Mouse (Mus musculus) midbrain, embryonic 10.5 days (tissue): ENCODE results near the gene C130032M10Rik. TPM values are rescaled to one million over a fixed set of nuclear protein-coding genes. Genes with fewer than 3 reads are reported as not detected.
"Not testable (repeated sequence)": the region's sequence is repeated elsewhere in the genome, so short reads cannot be mapped to it uniquely, and the experiment has no call there.

ENCODE experiments used
- DNase-seq: peaks from one replicate; pipeline ENCODE4 v3.0.0-alpha.2; 2017; ENCODE audit warnings: low spot score
- H3K27ac ChIP-seq: fragments of 300-500 bp; sonication (generic); replicated peaks from 2 replicates; pipeline ENCODE4 v1.5.1; 2016; ENCODE audit warnings: mild to moderate bottlenecking
- H3K27me3 ChIP-seq: fragments of 300-500 bp; sonication (generic); 2 replicates; pipeline ENCODE4 v1.6.1; 2016; ENCODE audit warnings: low read depth, mild to moderate bottlenecking; ENCODE audit not compliant: poor library complexity, severe bottlenecking
- H3K36me3 ChIP-seq: fragments of 300-500 bp; sonication (generic); 2 replicates; pipeline ENCODE4 v1.6.1; 2016; ENCODE audit warnings: mild to moderate bottlenecking, moderate library complexity
- H3K4me1 ChIP-seq: fragments of 300-500 bp; sonication (generic); 2 replicates; pipeline ENCODE4 v1.6.1; 2016
- H3K4me3 ChIP-seq: fragments of 300-500 bp; sonication (generic); 2 replicates; pipeline ENCODE4 v1.5.1; 2016; ENCODE audit warnings: mild to moderate bottlenecking, moderate library complexity
- H3K9me3 ChIP-seq: fragments of 300-500 bp; sonication (generic); replicated peaks from 2 replicates; pipeline ENCODE4 v1.6.1; 2016; ENCODE audit warnings: mild to moderate bottlenecking
- WGBS: fragments of 180-500 bp; shearing (Covaris S2); methylation state at CpG from one replicate; pipeline ENCODE4 v1.1.7; 2016; 5-methylcytosine and 5-hydroxymethylcytosine counted together
- polyA plus RNA-seq: library from polyadenylated mRNA; unstranded; fragments of >200 nt; fragmentation: Nextera tagmentation; extraction: Ambion mirVana; gene quantifications from 2 replicates; pipeline ENCODE4 v1.2.1, GENCODE M21; 2016

Gene C130032M10Rik
- polyA plus RNA-seq, 1 experiment from 2014 or later = 0.98 TPM

GRCm38 (mm10) chr9:114501111-114501510 lies 14.4 kb upstream of the C130032M10Rik start:
- H3K4me1 ChIP-seq = peaks cover 3% of the 10 kb centered on the region; the same call in 1 of the 2 replicates
- H3K4me3 ChIP-seq = no peak overlapping the region
- H3K9me3 ChIP-seq = no peaks in the 10 kb centered on the region
- WGBS = 95% methylated on average over 7 of the region's 7 CpGs
- no peaks in the 10 kb centered on the region for H3K27me3 ChIP-seq
- peaks cover 12% of the 10 kb centered on the region for H3K36me3 ChIP-seq
- no peak overlapping the region for H3K27ac ChIP-seq
- no peak for DNase-seq

GRCm38 (mm10) chr9:114501913-114502312 lies 13.6 kb upstream of the C130032M10Rik start:
- no peaks in the 10 kb centered on the region for H3K9me3 ChIP-seq
- WGBS = 97% methylated on average over 11 of the region's 11 CpGs
- H3K4me3 ChIP-seq = no peak overlapping the region
- no peak for DNase-seq
- peaks cover 3% of the 10 kb centered on the region; the same call in 1 of the 2 replicates for H3K4me1 ChIP-seq
- H3K27me3 ChIP-seq = no peaks in the 10 kb centered on the region
- H3K36me3 ChIP-seq = peaks cover 20% of the 10 kb centered on the region
- no peak overlapping the region for H3K27ac ChIP-seq

- DNase-seq = no peak
- 70% methylated on average over 15 of the region's 15 CpGs for WGBS
- Histone ChIP-seq H3K4me1 (peaks cover 3% of the 10 kb centered on the region; the same call in 1 of the 2 replicates), H3K27me3 (no peaks in the 10 kb centered on the region), H3K36me3 (peaks cover 30% of the 10 kb centered on the region), H3K4me3 (no peak overlapping the region), H3K27ac (no peak overlapping the region), H3K9me3 (0 out of 2 replicates have a peak, but pooled peaks cover 2% of the 10 kb centered on the region)
Measured at GRCm38 (mm10) chr9:114502711-114503427, 12.6 kb upstream of the C130032M10Rik start.

- Histone ChIP-seq H3K27me3 (no peaks in the 10 kb centered on the region), H3K4me3 (no peak within 1 kb of the TSS), H3K36me3 (peaks cover 49% of the 10 kb centered on the region), H3K27ac (no peak within 1 kb of the TSS), H3K4me1 (no peaks in the 10 kb centered on the region), H3K9me3 (peaks cover 16% of the 10 kb centered on the region)
- DNase-seq = no peak
- WGBS = 92% methylated on average over 9 of the region's 9 CpGs
Measured at GRCm38 (mm10) chr9:114504816-114505215, 10.7 kb upstream of the C130032M10Rik start, which contains the start of gene Ccr4. Gene Ccr4 (minus strand): TSS chr9:114504916.

GRCm38 (mm10) chr9:114506564-114506963 lies 8.9 kb upstream of the C130032M10Rik start:
- H3K36me3 ChIP-seq = peaks cover 67% of the 10 kb centered on the region
- peaks cover 28% of the 10 kb centered on the region for H3K9me3 ChIP-seq
- H3K4me3 ChIP-seq = no peak overlapping the region
- H3K27ac ChIP-seq = no peak overlapping the region; the same call in 1 of the 2 replicates
- H3K27me3 ChIP-seq = no peaks in the 10 kb centered on the region
- WGBS = 89% methylated on average over 4 of the region's 4 CpGs
- DNase-seq = no peak
- no peaks in the 10 kb centered on the region for H3K4me1 ChIP-seq

GRCm38 (mm10) chr9:114507421-114507820 lies 8.1 kb upstream of the C130032M10Rik start:
- WGBS = 93% methylated on average over 9 of the region's 9 CpGs
- Histone ChIP-seq H3K27me3 (no peaks in the 10 kb centered on the region), H3K4me1 (no peaks in the 10 kb centered on the region), H3K36me3 (peaks cover 75% of the 10 kb centered on the region), H3K27ac (no peak overlapping the region), H3K4me3 (no peak overlapping the region), H3K9me3 (peaks cover 37% of the 10 kb centered on the region)
- DNase-seq = no peak

GRCm38 (mm10) chr9:114509785-114510184 lies 5.7 kb upstream of the C130032M10Rik start:
- Histone ChIP-seq H3K36me3 (peaks cover 94% of the 10 kb centered on the region), H3K9me3 (peaks cover 60% of the 10 kb centered on the region), H3K4me1 (no peaks in the 10 kb centered on the region), H3K27me3 (no peaks in the 10 kb centered on the region), H3K27ac (no peak overlapping the region), H3K4me3 (no peak overlapping the region)
- DNase-seq = no peak
- 94% methylated on average over 9 of the region's 9 CpGs for WGBS

- H3K4me3 ChIP-seq = no peak overlapping the region
- peaks cover 100% of the 10 kb centered on the region for H3K36me3 ChIP-seq
- H3K9me3 ChIP-seq = peaks cover 72% of the 10 kb centered on the region
- no peaks in the 10 kb centered on the region for H3K4me1 ChIP-seq
- no peak for DNase-seq
- H3K27me3 ChIP-seq = no peaks in the 10 kb centered on the region
- H3K27ac ChIP-seq = no peak overlapping the region
- WGBS = 97% methylated on average over 21 of the region's 21 CpGs
Measured at GRCm38 (mm10) chr9:114512831-114513230, 2.7 kb upstream of the C130032M10Rik start.

- Histone ChIP-seq H3K9me3 (peaks cover 32% of the 10 kb centered on the region), H3K27ac (no peak overlapping the region), H3K27me3 (no peaks in the 10 kb centered on the region), H3K4me1 (no peaks in the 10 kb centered on the region), H3K36me3 (peaks cover 76% of the 10 kb centered on the region), H3K4me3 (no peak overlapping the region)
- DNase-seq = no peak
- WGBS = 90% methylated on average over 13 of the region's 13 CpGs
Measured at GRCm38 (mm10) chr9:114517924-114518497, 2.5 kb downstream of the C130032M10Rik start.

GRCm38 (mm10) chr9:114518812-114519477 lies 3.4 kb downstream of the C130032M10Rik start:
- Histone ChIP-seq H3K27me3 (no peaks in the 10 kb centered on the region), H3K9me3 (peaks cover 22% of the 10 kb centered on the region), H3K27ac (no peak overlapping the region), H3K36me3 (peaks cover 76% of the 10 kb centered on the region), H3K4me3 (no peak overlapping the region), H3K4me1 (0 out of 2 replicates have a peak, but pooled peaks cover 3% of the 10 kb centered on the region)
- DNase-seq = no peak
- WGBS = 81% methylated on average over 9 of the region's 9 CpGs

GRCm38 (mm10) chr9:114520529-114520928 lies 5.0 kb downstream of the C130032M10Rik start:
- Histone ChIP-seq H3K4me1 (peaks cover 18% of the 10 kb centered on the region), H3K36me3 (peaks cover 73% of the 10 kb centered on the region)
- H3K27me3 ChIP-seq, H3K4me3 ChIP-seq, DNase-seq, H3K27ac ChIP-seq, H3K9me3 ChIP-seq: not testable (repeated sequence)
- 78% methylated on average over 4 of the region's 4 CpGs for WGBS

GRCm38 (mm10) chr9:114522041-114522440 lies 6.5 kb downstream of the C130032M10Rik start:
- no peaks in the 10 kb centered on the region for H3K27me3 ChIP-seq
- H3K9me3 ChIP-seq = no peaks in the 10 kb centered on the region
- H3K4me3 ChIP-seq = no peak overlapping the region
- H3K36me3 ChIP-seq = peaks cover 58% of the 10 kb centered on the region
- no peak for DNase-seq
- peaks cover 34% of the 10 kb centered on the region for H3K4me1 ChIP-seq
- H3K27ac ChIP-seq = no peak overlapping the region
- 67% methylated on average over 5 of the region's 5 CpGs for WGBS

- no peaks in the 10 kb centered on the region for H3K9me3 ChIP-seq
- no peak overlapping the region for H3K4me3 ChIP-seq
- H3K36me3 ChIP-seq = peaks cover 53% of the 10 kb centered on the region
- 89% methylated on average over 9 of the region's 9 CpGs for WGBS
- H3K27ac ChIP-seq = no peak overlapping the region
- DNase-seq = no peak
- H3K27me3 ChIP-seq = no peaks in the 10 kb centered on the region
- H3K4me1 ChIP-seq = peaks cover 38% of the 10 kb centered on the region
Measured at GRCm38 (mm10) chr9:114522501-114522900, 7.0 kb downstream of the C130032M10Rik start.
